Mouse (Mus musculus) urinary bladder, adult 18-20 months (tissue): Measurements from ENCODE around the gene Hoxc6.

Source experiments
- DNase-seq, 2 experiments: peaks; one replicate each; pipeline ENCODE4 v3.0.0; 2022; ENCODE audit warnings: low spot score in 2 of 2, mixed read lengths in 2 of 2

The Hoxc6 gene

DNA sequence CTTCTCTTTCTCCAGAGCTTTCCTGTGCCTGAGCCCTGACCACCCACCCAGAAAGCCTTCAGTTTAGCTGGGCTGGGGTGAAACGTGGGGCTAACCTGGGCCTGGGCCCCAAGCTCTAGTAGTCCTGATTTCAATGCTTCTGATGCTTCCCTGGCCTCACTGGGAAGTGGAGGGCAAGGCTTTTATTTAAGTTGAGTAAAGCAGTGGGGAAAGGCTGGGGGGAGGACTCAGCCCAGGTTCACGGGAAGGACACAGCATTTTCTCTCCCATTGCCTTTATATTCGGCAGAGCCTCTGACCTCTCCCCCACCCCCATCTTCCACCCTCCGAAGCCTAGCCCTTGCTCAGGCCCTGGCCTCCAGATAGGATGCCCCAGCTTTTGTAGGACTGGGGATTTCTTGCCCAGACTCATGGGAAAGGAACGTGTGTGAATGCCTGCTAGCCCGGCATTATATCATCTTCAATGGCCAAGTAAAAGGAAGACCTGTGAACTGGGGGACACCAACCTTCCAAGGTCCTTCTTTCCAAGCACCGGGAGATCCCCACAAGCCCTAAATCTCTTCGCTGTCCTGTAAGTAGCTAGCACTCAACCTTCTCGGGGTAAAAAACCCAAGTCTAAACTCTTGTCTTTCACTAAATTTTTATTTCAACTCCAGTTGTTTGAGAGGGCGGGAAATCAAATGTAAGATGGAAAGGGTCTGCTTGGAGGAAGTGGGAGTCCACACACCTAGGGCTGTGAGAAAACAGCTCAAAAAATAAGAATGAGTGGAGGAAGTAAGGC lies 40.8 kb downstream of the Hoxc6 start:
- no peak for DNase-seq

DNA sequence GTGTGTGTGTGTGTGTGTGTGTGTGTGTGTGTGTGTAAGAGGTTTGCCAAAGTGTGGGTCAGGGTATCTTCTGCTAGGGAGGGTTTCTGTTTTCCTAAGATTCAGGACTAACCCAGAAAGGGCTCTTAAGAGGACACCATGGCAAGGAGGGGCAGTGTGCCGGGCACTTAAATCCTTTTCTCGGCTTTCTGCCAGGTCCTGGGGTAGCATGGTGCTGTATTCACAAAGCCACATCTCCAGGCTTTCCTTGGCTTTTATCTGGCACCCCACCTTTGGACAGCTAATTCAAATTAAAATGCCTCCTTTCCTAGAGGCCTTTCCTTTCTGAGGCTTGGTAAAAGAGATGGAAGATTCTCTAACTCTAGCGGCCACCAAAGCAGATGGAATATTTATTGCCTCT lies 41.6 kb downstream of the Hoxc6 start:
- DNase-seq, result no peak

DNA sequence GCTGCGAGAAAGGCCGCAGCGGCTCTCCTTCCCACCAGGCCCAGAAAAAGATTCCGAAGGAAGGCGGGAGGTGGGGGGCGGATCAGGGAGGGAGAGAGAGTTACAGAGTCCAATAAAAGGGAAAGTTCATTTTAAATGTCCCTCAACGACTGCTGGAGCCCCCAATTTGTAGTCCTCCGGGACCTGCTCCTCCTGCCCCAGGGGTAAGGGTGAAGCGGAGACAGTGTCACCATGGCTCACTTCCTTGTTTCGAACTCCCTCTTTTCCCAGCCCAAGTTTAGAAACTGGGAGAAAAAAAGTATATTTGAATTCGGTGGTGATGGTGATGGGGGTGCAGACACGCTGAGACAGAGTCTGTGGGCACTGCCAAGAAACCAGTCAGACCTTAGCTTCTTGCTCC lies 42.5 kb downstream of the Hoxc6 start:
- DNase-seq, result no peak

DNA sequence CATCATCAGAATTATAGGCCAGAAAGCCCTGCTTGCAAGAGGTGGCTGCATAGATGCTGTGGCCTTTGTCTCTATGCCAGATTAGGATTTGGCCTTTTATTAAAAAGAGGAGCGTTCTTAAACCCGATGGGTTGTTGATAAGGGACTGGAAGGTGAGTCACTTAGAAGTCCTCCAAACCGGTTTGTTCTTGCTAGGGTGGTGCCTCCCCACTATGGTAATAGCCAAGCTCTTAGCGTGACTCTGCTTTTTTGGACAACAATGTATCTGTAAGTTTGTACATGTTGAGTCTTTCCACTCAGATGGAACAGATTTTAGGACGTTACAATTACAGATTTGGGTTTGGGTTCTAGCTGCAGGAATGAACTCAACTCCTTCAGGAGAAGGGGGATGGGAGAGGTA lies 43.6 kb downstream of the Hoxc6 start:
- DNase-seq, result no peak

DNA sequence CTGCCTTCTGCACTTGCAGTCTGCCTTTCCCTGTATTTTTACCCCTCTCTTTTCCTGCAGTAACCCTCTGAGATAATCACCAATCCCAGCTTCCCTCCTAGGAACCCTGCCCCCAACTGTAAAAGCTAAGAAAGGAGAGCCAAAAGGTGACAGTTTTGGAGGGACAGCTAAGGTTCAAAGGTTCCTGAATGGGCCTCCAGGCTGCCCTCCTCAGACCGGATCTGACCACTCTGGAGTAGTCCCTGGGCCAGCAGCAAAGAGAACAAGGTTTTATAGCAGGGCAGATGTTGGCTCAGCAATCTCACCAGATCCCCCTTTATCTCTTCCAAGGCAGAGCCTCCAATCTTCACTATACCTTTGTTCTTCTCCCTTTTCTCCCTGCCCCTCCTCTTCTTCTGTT lies 44.2 kb downstream of the Hoxc6 start:
- DNase-seq, result no peak

DNA sequence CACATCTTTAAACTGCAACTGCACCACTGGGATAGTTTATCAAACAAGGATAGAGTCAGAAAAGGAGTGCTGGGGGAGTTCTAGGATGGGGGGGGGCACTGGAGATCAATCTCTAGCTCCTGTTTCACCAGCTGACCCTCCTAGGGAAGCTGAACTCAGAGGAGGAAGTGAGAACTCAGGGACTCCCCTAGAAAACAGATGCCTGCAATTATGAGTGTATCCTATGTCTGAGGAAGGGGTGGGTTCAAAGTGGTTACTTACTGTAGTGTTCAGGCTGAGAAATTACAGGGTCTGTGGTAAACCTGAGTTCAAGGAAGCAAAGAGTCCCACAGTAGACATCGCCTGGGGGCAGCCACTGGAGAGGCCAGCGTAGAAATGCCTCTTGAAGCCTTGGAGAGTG lies 53.6 kb downstream of the Hoxc6 start:
- DNase-seq, result no peak

DNA sequence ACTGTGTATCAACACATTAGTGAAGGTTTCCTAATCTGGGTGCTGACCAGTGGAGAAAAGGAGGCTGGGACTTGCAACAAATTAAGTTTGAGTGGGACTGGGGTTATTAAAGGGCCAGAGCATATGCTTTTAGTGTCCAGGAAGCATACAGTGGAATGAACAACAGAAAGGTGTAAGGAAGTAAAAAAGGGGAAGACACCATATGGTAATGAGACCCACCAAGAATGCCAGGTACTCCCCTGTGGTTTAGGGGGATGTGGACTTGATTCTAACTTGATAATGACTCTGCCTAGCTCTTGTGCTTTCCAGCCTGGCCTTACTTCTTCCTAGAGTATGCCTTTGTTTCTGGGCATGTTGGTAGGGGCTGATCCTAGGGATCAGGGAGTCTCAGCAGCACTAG lies 55.2 kb downstream of the Hoxc6 start:
- DNase-seq, result no peak

DNA sequence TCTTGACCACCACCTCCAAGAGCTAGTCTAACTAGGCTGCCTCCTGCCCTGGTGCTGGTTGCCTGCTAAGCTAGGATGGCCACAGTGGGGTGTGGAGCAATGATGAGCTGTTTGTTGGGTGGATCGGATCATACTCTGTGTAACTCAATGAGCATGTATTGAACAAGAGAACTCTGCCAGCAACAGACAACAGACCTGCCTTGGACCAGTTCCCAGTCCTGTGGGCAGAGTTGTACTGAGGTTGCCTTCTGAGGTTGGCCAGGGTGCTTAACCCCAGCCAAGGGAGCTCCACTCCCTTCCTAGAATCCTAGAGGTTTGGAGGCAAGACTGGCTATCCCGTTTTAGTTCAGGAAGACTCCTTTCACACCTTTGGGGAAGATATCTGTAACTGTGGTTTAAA lies 58.3 kb downstream of the Hoxc6 start:
- DNase-seq, result no peak

DNA sequence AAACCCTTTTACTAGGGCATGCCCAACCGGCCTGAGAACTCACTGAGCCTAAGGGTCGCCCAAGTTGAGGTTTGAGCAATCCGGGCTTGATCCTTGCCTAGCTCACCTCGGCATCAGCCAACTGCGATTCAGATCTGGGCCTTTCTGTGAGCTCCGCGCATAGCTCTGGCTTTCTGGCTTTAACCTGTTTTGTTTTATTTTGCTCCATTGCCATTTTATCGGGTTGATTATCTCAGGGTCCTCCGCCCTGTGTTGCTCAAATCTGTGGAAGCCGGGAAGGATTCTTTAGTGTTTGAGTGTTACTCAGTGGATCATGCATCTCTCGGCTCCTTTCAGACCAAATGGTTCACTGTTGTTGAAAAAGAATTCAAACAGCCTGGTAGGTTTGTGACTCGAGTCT lies 60.7 kb downstream of the Hoxc6 start:
- DNase-seq, result no peak

DNA sequence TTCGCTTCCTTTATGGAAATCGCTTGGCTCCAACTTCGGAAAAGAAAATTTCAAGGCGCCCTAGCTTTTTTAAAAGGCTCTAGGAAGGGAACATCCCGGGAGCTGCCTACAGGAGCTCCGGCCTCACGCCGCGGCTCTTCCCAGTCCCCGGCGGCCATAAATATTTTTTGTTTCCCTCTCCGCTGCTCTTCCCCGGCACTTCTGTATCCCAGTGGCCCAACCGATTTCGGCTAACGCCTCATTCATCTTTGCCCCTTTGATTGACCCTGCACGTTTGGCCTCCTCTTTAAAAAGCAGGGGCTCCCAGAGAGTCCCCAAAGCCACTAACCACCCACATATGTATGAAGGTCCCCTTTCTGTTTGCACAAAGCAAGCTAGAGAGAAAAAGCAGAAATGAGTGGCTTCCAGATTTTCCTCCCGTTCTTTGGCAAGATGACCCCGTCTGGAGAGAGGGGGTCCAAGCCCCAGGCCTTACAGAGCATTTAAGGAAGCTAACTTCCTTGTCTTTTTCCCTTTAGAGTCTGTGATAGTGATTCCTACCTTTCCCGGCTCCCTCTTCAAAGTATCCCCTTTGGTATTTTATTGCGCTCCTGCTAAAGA lies 61.4 kb downstream of the Hoxc6 start:
- no peak for DNase-seq

DNA sequence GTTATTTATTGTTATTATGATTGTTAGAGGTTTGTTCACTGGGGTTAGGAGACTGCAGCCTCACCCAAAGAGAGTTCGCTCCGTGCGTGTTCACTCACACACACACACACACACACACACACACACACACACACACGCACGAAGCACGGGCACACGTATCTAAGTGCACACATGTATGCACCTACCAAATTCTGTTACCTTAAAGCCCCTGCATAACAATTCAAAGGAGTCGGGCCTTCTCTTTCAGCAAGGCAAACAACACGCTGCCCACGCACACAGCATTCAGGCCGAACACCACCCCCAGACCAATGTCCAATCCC lies 61.9 kb downstream of the Hoxc6 start:
- DNase-seq, result no peak

DNA sequence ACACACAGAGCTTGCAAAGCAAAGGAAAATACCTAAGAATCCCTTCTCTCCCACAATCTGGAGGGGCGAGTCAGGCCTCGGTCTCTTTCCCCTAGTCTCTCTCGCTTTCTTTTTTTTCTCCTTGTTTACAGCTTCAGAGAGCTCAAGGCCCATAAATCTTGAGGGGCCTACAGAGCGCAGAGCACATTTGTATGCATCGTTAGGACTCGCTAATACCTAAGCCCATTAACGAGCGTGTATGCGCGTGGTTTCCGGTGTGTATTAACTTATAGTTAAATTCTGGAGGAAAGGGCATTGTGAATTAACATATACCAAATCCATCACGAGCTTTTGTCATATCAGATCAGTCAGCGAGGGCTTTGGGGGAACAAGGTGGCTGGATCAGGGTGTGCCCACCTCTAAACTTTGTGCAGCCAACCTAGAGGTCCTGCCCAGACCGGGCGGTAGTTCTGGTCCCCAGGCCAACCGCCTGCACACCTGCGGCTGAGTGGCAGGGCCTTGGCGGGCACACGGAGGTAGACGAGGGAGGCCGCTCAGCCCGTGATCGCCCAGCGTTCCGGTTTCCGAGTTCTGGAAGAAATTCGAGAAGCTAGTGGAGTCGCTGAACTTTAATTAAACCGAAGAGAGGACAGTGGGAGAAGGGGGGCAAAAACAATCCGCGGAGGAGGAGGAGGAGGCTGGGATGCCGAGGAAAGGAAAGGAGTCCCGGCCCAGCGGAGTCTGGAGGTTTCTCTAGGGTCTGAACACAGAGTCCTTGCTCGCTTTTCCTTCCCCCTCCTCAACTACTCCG lies 62.5 kb downstream of the Hoxc6 start:
- DNase-seq, result peak in 1 of 2 experiments; percentile 9

DNA sequence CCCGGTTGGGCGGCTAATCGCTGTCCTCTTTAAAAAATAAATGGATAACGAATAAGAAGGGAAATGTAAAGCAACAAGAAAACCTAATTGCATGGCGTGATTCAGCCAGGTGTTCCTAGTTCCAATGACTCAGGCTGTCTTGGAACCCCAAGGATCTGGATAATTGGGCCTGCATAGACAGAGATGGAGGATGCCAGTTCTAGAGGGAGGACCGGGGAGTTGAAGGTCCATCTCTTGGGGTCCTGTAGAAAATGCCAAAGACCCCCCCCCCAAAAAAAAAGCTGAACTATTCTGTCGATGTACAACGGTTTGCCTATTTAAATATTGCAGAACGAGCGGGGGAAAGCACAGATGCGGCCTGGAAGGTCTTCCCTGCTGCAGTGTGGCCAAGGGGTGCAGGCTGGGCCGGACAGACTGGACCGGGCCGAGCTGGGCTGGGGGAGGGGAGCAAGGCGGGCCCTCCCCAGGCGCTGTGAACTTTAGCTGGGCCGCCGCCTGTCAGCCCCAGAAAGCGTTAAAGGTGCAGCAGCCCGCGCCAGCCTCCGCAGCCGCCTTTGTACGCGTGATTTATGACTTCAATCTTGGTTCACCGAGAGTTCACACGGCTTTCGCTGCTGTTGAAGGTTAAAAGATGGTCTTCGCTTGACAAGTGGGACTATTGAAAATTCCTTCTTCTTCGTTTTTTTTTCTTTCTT lies 63.2 kb downstream of the Hoxc6 start:
- DNase-seq, result peak in 1 of 2 experiments; percentile 42
